Mouse (Mus musculus): Measurements from ENCODE around the gene Slc22a14. TPM values are rescaled to one million over a fixed set of nuclear protein-coding genes. Genes with fewer than 3 reads are reported as not detected.
A peak's percentile ranks its signal among the peaks of the same experiment; 100 is the strongest.
"Not testable (repeated sequence)": the region's sequence is repeated elsewhere in the genome, so short reads cannot be mapped to it uniquely, and the experiment has no call there.

The Slc22a14 gene
- total RNA-seq (2021): not detected in 2 replicates
- long read RNA-seq, partial matches to known transcripts: 0 of 2 reads
- long read RNA-seq, other reads (novel, unspliced or antisense): 2 of 2 reads

- DNase-seq: no peak
Measured at GRCm38 (mm10) chr9:119365284-119365683, at the start of gene Slc22a14. TSS of gene Slc22a14 (minus strand) at chr9:119365553.

GRCm38 (mm10) chr9:119409864-119410263, 44.5 kb upstream of the Slc22a14 start:
- no peak for DNase-seq

GRCm38 (mm10) chr9:119408898-119409664, 43.7 kb upstream of the Slc22a14 start:
- no peak for DNase-seq

DNA sequence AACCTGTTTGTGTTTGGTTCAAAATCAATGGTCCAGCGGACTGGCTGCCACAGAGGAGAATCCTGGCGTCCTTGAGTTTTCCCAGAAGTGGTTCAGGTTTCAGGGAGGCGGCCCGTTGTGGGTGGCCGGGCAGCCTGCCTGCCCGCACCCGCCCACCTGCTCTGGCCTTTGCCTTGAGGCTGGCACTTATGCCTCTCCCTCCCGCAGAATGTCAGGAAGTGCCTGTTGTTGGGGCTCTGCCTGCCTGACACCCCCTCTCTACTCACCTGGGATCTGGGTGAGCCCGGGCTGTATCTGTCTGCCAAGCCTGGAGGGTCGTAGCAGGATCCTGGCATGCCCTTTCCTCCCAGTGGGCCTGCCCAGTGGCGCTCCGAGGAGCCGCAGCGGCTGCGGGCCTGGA, 42.5 kb upstream of the Slc22a14 start:
- DNase-seq: no peak

GRCm38 (mm10) chr9:119404090-119404489, 38.7 kb upstream of the Slc22a14 start:
- no peak for DNase-seq

GRCm38 (mm10) chr9:119403236-119403641, 37.9 kb upstream of the Slc22a14 start:
- peak; percentile 59 for DNase-seq

DNA sequence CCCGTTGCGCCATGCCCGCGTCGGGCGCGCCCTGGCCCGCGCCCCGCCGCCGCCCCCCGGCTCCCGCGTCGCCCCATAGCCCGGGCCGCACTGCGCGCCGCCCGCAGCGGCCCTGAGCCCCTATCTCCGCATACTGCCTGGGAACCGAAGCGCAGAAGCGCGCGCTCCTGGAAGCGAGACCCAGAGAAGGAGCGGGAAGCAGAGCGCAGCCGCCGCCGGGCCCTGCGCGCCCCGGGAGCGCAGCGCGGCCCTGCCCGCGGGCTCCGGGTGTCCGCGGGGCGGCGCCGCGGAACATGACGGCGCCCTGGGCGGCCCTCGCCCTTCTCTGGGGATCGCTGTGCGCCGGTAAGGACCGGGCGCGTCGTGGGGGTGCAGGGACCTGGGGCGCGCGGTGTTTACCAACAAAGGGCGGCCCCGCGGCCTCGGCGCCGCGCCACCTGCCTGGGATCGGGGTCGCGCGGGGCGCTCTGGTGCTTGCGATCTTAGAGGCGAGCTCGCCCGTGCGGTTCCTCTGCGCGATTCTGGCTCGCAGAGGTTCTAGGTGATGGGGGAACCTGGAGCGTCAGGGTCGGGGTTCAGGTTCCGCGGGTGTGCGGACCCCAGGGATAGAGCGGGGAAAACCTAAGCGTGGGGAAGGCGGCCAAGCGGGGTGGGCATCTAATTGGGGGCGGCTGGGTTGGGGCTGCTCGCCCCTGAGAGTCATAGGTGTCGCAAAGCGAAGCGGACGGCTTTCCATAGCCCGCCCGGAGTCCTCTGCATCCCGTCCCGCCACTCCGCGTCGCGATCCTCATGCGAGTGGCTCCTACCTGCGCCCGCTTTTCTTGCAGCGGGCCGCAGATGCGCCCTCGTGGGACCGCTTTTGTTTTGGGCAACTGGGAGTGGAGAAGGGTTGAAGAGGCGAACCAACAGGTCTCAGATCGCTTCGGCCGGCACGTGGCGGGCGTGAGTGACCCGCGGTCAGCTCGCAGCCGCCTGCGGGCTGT, 37.2 kb upstream of the Slc22a14 start:
- DNase-seq: peak; percentile 50

DNA sequence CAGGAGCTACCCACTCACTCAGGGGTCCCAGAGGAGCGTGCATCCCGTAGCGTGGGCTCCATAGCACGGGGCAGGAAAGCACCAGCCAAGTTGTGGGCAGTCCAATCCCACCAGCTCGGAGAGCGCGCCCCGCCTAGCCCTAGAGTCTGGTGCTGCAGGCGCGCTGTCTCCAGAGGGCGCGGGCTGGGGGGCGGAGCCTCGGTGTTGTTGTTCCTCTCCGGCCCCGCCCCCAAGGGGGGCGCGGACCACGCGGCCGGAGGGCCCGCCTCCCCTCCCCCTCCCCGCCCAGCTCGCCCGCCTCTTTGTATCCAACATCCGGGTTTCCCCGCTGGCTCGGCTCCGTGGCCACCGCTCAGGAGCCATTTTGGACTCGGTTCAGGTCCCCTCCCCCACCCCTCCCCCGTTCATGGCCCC, 36.5 kb upstream of the Slc22a14 start, which contains the start of gene Acvr2b:
Gene Acvr2b (plus strand): TSS at position 318 of the 414 bp plus-strand sequence.
- DNase-seq: peak; percentile 96

DNA sequence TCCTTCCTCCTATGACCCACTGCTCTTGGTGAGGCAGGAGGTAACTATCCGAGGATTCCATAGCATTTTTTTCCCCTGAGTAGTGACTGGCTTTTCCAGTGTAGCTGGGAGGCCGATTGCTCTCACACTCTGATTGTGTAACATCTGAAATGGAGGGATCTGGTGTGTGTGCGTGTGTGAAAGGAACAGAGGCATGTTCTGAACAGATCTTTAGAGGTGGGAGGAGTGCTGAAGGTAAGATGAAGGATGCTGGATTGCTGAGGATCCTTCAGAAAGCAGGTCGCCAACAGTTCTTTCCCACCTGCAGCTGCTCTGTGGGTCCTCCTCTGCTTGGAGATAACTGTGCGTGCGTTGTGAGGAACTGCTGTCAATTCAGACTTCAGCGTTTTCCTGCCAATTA, 36.0 kb upstream of the Slc22a14 start:
- DNase-seq: no peak

- DNase-seq: no peak
Measured at GRCm38 (mm10) chr9:119394808-119395207, 29.5 kb upstream of the Slc22a14 start.

- no peak for DNase-seq
Measured at GRCm38 (mm10) chr9:119390214-119390613, 24.9 kb upstream of the Slc22a14 start.

- peak; percentile 38 for DNase-seq
Measured at GRCm38 (mm10) chr9:119388956-119389355, 23.6 kb upstream of the Slc22a14 start.

DNA sequence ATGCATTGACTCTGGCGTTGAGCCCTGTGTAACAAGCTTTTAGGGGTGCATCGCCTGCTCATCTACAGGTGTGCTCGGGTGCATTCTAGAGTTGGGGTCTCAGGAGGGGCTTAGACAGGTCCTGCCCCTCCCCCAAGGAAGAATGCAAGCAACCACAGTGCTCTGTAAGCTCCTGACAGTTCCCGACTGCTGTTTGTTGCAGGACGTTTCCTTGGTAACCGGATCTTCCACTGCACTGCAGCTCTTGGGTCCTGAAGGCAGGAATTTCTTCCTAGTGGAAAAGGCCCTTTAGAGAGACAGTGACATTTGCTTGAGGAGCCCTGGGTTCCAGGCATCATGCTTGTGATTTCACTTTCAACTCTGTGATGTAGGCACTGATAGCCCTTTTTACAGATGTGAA, 17.2 kb upstream of the Slc22a14 start:
- no peak for DNase-seq

DNA sequence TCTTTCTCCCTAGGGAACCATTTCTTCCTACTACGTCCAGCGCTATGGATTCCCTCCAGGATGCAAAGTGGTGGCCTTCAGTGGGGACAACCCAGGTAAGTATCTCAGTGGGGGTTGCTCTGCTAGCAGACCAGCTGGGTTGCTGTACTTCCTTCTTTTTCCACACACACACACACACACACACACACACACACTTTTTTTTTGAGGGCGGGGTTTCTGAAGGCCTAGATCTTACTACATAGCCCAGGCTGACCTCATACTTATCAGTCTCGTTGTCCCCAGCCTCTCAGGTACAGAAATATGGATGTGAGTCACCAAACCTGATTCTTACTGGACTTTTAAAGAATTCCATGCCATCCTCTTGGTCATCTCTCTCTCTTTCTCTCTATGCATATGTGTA, 12.9 kb upstream of the Slc22a14 start:
- no peak for DNase-seq

DNA sequence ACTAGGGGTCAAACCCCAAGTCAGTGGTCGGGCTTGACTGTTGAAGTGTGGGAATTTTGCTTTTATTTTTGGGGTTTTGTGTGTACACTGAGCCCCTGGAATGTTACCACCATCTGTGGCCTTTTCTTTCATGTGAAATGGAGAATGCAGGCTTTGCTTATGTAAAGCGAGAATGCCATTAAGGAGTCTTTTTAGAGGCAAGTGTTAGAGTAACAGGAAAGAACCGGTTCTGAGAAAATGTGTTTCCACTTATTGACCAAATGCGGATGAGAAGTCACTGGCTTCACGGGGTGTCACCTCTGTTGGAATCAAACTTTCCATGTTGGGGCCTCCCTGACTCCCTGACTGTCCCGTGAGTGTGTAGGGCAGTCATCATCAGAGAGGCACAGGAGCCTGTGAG, 10.2 kb upstream of the Slc22a14 start:
- no peak for DNase-seq

DNA sequence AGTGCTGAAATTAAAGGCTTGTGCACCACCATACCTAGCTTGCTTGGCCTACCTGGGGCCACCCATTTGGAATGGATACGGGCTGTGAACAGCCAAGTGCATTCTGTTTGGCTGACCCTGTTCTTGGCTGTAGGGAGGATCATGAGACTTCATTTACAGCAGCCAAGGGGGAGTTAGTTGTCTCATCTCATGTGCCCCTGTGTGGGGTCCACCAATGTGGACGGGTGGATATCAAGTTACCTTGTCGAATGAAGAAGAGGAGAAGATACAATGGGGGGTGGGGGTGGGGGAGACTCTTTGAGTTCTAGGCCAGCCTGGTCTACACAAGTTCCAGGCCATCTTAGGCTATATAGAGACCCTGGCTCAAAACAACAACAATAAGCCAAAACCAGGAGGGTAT, 9.7 kb upstream of the Slc22a14 start:
- DNase-seq: no peak

DNA sequence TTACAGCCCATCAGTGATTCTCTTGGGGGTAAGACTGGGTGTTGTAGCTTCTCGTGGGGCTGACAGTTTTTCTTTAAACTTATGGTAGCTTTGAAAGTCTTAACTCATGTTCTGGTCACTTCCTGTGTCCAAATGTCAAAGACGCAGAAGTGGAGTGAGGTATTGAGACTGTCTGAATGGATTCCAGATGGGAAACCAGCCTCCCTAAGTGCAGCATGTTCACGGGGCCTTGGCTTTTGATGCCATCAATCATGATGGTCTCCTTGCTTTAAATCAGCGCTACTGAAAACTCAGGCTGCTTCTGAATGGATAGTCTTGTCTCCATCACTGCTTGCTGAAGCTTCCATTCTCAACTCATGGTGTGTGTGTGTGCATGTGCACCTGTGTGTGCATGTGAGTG, 5.9 kb upstream of the Slc22a14 start:
- no peak for DNase-seq

- not testable (repeated sequence) for DNase-seq
Measured at GRCm38 (mm10) chr9:119370770-119371169, 5.4 kb upstream of the Slc22a14 start.

GRCm38 (mm10) chr9:119368367-119368766, 3.0 kb upstream of the Slc22a14 start:
- DNase-seq: no peak

- no peak for DNase-seq
Measured at GRCm38 (mm10) chr9:119363229-119363628, 2.1 kb downstream of the Slc22a14 start.

DNA sequence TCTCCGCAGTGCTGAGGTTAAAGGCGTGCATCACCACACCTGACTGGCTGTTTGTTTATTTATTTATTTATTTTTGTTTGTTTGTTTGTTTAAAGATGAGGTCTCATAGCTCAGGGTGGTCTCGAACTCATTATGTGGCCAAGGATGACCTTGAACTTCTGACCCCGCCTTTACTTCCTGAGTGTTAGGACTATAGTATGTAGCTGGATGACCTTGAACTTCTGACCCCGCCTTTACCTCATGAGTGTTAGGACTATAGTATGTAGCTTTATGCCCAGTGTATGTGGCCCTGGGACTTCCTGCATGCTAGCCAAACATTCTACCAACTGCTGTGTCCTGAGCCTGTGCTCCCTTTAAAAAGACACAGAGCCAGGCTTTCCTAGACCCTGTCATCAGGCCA, 3.9 kb downstream of the Slc22a14 start:
- DNase-seq: no peak

DNA sequence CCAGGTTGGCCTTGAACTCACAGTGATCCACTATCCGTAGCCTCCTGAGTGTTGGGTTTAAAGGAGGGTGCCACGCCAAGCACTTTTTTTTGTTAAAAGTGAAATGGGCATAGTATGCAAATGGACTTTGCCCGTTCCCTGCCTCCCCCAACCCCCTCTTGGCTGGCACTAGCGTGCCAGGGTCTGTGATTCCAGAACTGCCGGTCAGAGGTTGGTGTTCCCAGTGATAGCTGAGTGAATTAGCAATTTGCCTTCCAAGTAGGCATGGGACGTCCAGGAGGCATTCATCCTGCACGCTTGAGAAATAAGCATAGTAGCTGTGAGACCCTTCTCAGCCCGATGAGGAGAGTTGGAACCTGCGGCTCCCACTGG, 7.3 kb downstream of the Slc22a14 start:
- no peak for DNase-seq

Measured in adrenal gland, postnatal 25 days (tissue).